Mouse (Mus musculus) Patski (cell line): ENCODE measurements around the gene Sgsm2. TPM values are rescaled to one million over a fixed set of nuclear protein-coding genes. Genes with fewer than 3 reads are reported as not detected.
A peak's percentile ranks its signal among the peaks of the same experiment; 100 is the strongest.

Experiments
- ATAC-seq: fragments of 100-300 bp; one replicate; pipeline ENCODE4 v1.8.0; 2021
- CTCF ChIA-PET: fragments of 350-600 bp; sonication (Branson Sonifier 250); formaldehyde crosslinking; loops from one replicate; lab custom pipeline; 2022; ENCODE audit warnings: inconsistent platforms; lab: Charles Lee
- POLR2A ChIA-PET: fragments of 350-600 bp; sonication (Branson Sonifier 250); formaldehyde crosslinking; loops from one replicate; lab custom pipeline; 2022; ENCODE audit warnings: antibody characterized with exemption, inconsistent platforms; lab: Charles Lee
- DNase-seq: peaks from one replicate; pipeline ENCODE4 v3.0.0-alpha.2; 2011; ENCODE audit warnings: low read depth, low spot score
- H3K27me3 ChIP-seq: fragments of 371-371 bp; one replicate; pipeline ENCODE4 v1.5.1; 2021
- CTCF ChIP-seq: fragments of 100-300 bp; IDR thresholded peaks from one replicate; pipeline ENCODE4 v1.5.1; 2021
- in situ Hi-C: fragments of 300-500 bp; cut with MboI; formaldehyde crosslinking; loops from 3 replicates; pipeline ENCODE4 v1.11.1; 2018; ENCODE audit warnings: low pct_unique_long_range_greater_than_20kb, mixed read lengths
- polyA plus RNA-seq: library from polyadenylated mRNA; unstranded; gene quantifications from one replicate; pipeline ENCODE4 v1.2.3, GENCODE M21; 2021

Sgsm2 gene
- 27.0 TPM for polyA plus RNA-seq

DNA sequence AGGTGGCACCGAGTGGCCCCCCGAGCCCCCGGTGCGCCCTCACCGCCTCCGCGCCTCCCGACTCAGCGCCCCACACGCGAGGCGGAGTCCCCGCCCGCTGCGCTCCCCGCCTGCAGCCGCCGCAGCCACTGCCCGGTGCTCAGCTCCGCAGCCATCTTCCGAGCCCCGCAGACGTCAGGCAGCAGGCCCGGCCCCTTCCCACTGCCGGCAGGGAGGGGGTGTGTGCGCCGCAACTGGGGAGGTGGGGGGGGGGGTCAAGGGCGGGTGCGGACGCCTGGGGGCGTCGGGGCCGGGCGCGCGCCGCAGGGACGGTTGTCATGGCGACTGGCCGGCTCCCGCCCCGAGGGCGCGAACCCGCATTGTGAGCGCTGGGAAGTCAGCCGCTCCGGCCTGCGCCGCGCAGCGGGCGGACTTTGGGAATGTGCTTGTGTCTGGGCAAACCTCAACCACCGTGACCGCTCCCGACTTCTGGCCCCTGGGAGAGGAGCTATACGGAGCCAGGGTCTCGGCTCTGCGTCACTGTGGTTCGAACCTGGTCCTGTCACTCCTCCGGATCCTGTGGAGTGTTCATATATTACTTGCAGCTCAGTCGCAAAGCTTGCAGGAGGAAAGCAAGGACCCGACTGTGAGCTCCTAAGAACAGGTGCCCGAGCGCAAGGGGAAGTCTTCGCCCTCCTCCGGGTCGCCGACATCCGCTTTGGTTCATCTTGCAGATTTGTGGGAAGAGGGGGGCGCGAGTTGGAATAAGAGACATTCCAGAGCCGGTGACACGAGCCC is at the start of gene Sgsm2:
Gene Sgsm2, minus strand, starts transcription at position 160 of the 777 bp plus-strand sequence.
- ATAC-seq = peak; percentile 45
- CTCF ChIA-PET = no interaction called here
- H3K27me3 ChIP-seq = no peaks in the 10 kb centered on the region
- no peak for TF ChIP-seq CTCF
- in situ Hi-C loops = no loop called here
- DNase-seq = no peak
- POLR2A ChIA-PET = interaction anchor here (0.5 to 2.0 kb wide), 8 partner anchors 21 to 39 kb away, joined by 3 to 8 read pairs (median 4); partner anchors contain the start of genes Smg6 and Srr

DNA sequence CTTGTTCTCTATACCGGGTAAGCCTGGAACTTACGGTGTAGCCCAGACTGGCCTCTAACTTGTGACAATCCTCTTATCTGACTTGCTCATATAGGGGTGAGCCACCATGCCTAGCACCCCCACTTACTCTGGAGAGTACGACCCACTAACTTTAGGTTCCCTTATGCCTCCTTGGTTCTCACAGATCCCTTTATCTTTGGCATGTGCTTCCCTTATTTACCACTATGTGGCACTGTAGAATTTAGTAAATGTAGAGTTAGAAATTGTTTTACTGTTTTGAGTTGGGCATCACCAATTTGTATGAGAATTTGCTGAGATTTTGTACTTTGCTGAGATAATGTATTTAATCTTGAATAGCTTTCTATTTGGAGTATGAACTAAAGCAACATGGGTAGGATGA is 49.5 kb upstream of the Sgsm2 start:
- CTCF ChIA-PET = interaction anchor here (0.8 to 2.1 kb wide), 6 partner anchors 9 to 224 kb away, joined by 3 to 9 read pairs (median 3); no protein-coding TSS in a partner anchor
- POLR2A ChIA-PET = no interaction called here
- DNase-seq = no peak
- TF ChIP-seq CTCF = peak; percentile 73
- no peak for ATAC-seq
- H3K27me3 ChIP-seq = no peaks in the 10 kb centered on the region
- in situ Hi-C loops = no loop called here

DNA sequence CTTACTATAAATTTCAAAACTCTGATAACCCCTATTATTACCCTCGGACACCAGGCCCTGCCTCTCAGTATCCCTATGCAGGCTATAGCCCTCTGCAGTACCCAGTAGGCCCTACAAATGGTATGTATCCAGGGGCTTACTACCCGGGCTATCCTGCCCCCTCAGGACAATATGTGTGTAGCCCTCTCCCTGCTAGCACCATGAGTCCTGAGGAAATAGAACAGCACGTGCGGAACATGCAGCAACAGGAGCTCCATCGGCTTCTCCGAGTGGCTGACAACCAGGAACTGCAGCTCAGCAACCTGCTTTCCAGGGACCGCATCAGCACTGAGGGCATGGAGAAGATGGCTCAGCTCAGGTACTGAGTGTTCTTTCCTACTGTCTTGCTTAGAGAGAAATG is 33.5 kb upstream of the Sgsm2 start:
- ATAC-seq = no peak
- POLR2A ChIA-PET = no interaction called here
- in situ Hi-C loops = no loop called here

DNA sequence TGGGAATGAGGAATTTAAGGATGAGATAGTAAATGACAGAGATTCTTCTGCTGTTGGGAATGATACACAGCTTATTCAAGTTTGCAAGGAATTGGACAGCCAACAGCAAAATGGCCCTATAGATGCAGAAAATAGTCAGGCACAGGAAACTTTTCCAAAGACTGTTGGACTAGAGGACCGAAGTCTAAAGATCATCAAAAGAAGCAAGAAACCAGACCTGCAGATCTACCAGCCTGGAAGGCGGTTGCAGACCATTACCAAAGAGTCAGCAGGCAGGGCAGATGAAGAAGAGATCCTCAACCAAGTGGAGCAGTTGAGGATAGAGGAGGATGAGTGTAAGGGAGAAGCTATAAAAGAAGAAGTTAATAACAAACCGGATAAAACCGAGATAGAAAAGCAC is 32.3 kb upstream of the Sgsm2 start:
- in situ Hi-C loops = no loop called here
- POLR2A ChIA-PET = no interaction called here
- no peak for ATAC-seq
- CTCF ChIA-PET = no interaction called here
- DNase-seq = no peak
- no peak for TF ChIP-seq CTCF
- no peaks in the 10 kb centered on the region for H3K27me3 ChIP-seq

More for the DNA sequence above, 33.5 kb upstream of the Sgsm2 start:
- CTCF ChIA-PET = no interaction called here
- TF ChIP-seq CTCF = no peak
- no peak for DNase-seq
- no peaks in the 10 kb centered on the region for H3K27me3 ChIP-seq

DNA sequence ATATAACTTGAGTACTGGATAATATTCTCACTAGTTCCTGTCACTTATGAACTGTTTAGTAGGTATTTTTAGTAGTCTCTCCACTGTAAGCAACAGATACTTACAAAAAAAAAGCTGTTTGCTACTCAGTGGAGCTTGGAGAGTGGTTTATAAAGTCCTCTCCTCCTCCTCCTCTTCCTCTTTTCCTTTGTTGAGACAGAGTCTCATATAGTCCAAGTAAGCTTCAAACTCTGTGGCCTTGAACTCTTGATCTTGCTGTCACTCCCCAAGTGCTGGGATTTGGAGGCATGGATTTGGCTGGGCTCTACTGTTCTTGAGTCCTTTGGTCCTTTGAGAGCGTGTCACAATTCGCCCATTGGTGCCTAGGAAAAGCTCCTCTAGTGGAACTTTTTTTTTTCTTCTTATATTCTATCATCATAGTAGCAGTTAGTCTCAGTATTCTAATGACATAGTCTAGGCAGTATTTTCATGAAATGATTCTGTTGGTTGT is 30.4 kb upstream of the Sgsm2 start:
- in situ Hi-C loops = no loop called here
- ATAC-seq = no peak
- ChIA-PET CTCF (interaction anchor here (1.5 kb wide), 1 partner anchor 32 kb away, joined by 4 read pairs; no protein-coding TSS in a partner anchor), POLR2A (interaction anchor here (0.5 kb wide), 1 partner anchor 37 kb away, joined by 3 read pairs; no protein-coding TSS in a partner anchor)
- no peaks in the 10 kb centered on the region for H3K27me3 ChIP-seq
- TF ChIP-seq CTCF = no peak
- DNase-seq = no peak

DNA sequence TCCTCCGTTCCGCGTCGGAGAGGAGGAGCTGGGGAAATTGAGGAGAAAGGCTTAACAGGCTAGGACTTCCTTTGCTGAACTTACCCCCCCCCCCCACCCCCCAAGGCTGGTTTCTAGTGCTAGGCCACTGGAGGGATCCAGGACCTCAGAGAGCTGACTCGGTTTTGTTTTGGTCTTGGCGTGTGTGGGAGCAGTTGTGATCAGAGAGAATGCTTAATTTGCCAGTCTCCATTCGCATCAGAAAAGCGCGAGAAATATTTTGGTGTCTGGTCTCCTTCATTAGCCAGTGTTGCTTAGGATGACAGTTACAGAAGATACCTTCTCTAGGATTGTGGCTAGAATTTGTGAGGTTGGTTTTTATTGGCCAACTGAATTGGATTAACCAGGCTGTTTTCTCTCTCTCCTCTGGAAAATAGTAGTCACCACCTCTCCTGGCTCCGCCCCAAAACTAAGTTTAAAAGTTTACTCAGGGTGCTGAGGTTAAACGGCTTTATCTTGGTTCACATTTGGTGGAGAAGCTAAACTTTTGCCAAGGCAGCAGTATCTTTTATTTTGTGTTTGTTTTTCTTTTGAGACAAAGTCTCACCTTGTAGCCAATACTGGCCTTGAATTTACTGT is 29.6 kb upstream of the Sgsm2 start:
- H3K27me3 ChIP-seq = no peaks in the 10 kb centered on the region
- ATAC-seq = peak; percentile 17
- in situ Hi-C loops = no loop called here
- CTCF ChIA-PET = interaction anchor here (1.5 kb wide), 1 partner anchor 31 kb away, joined by 4 read pairs; no protein-coding TSS in a partner anchor
- TF ChIP-seq CTCF = no peak
- POLR2A ChIA-PET = interaction anchor here (0.5 to 1.6 kb wide), 4 partner anchors 29 to 47 kb away, joined by 3 to 4 read pairs (median 3); partner anchors contain the start of genes Sgsm2 and Tsr1
- DNase-seq = peak; percentile 51

DNA sequence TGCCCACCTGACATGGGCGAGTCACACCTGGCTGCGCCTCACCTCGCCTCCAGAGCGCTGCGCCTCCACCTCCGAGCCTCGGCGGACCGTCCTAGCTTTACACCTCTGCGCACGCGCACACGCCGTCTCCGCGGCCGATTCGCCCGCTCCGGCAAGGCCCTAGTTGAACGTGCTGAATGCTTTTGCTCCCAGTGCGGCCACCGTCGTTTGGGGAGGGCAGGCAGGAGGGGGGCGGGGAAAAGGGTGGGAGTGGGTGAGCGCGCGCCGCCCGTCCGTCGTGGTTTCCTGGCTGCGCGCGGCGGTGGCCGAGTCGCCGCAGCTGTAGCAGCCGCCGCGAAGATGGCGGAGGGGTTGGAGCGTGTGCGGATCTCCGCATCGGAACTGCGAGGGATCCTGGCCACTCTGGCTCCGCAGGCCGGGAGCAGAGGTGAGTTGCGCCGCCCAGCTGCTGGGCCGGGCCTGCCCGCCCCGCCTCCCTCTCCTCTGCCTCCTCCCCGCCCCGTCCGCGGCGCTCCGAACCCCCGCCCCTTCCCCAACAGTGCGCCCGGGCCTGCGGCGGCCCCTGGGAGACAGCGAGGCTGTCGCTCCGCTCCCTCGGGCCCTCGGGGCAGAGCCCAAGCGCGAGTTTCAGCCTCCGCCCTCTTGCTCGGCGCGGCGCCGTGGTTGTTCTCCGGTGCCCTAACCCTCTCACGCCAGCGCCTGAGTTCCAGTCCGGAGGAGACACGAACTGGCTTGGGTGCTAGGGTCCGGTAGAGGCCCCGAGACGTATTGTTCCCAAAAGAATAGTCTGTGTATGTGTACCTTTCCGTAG is 28.9 kb upstream of the Sgsm2 start, which contains the start of the genes Smg6 and Srr:
Gene Smg6, plus strand, starts transcription at position 247 of the 811 bp plus-strand sequence.
Gene Srr, minus strand, starts transcription at position 372 of the 811 bp plus-strand sequence.
- peak; percentile 64 for DNase-seq
- ChIA-PET POLR2A (interaction anchor here (0.7 to 1.6 kb wide), 6 partner anchors 18 to 245 kb away, joined by 3 to 4 read pairs (median 3); partner anchors contain the start of genes Sgsm2 and Tsr1), CTCF (interaction anchor here (1.1 to 1.5 kb wide), 2 partner anchors 10 to 30 kb away, joined by 3 to 4 read pairs; no protein-coding TSS in a partner anchor)
- TF ChIP-seq CTCF = no peak
- in situ Hi-C loops = no loop called here
- no peaks in the 10 kb centered on the region for H3K27me3 ChIP-seq
- peak; percentile 83 for ATAC-seq

DNA sequence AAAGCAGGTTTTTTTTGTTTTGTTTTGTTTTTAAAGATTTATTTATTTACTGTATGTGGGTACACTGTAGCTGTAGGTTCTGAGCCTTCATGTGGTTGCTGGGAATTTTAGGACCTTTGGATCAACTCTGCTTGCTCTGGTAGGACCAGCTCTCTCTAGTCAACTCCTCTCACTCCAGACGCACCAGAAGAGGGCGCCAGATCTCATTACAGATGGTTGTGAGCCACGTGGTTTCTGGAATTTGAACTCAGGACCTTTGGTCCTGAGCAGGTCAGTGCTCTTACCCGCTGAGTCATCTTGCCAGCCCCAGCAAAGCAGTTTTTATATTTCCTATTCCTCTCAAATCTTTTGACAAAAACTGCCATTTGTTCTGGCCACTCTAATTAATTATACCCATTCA is 27.3 kb upstream of the Sgsm2 start:
- ATAC-seq = no peak
- no peak for DNase-seq
- in situ Hi-C loops = no loop called here
- POLR2A ChIA-PET = interaction anchor here (1.3 kb wide), 1 partner anchor 19 kb away, joined by 3 read pairs; no protein-coding TSS in a partner anchor
- no peaks in the 10 kb centered on the region for H3K27me3 ChIP-seq
- TF ChIP-seq CTCF = no peak
- CTCF ChIA-PET = interaction anchor here (0.6 to 1.3 kb wide), 4 partner anchors 9 to 22 kb away, joined by 3 to 5 read pairs (median 4); no protein-coding TSS in a partner anchor

DNA sequence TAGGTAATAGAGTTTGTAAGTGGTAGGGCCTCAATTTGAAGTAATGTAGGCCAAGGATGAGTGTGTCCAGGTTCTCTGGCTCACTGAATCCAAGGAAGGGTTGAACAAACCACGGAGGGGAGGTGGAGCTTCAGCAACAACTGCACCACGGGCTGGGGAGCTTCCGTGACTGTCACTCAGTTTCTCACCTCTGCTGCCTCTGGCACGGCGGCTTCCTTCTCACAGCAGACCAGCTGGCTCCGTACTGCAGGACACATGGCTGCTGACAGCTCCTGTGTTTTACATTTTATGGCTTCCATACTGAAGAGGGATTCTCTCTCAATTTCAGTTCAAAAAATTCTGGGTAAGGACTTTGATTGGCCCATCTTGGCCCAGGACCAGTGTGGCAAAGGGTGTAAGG is 22.4 kb upstream of the Sgsm2 start:
- no peaks in the 10 kb centered on the region for H3K27me3 ChIP-seq
- ChIA-PET CTCF (no interaction called here), POLR2A (no interaction called here)
- no peak for TF ChIP-seq CTCF
- DNase-seq (no peak), ATAC-seq (no peak)
- in situ Hi-C loops = no loop called here
